8 mouse cellular contexts compared by ENCODE assay signal in genomic region chr13:64370173-64370940, GRCm38 (mm10). TPM values are rescaled to one million over a fixed set of nuclear protein-coding genes. Genes with fewer than 3 reads are reported as not detected.
DNase-seq lines count a peak whose midpoint lies in the region; ATAC-seq lines count a peak whose summit lies in the region.

Ctsl (minus strand) TSS chr13:64370890.

- peak within 1 kb of the TSS; percentile 82 for H3K4me3 ChIP-seq in forebrain, embryonic 14.5 days (ENCODE audit: low read depth, low read length)
- peak within 1 kb of the TSS; percentile 87 for H3K4me3 ChIP-seq in neural tube, embryonic 15.5 days (replicated peaks)

- 1% methylated on average over 43 of the region's 43 CpGs for WGBS in forebrain, embryonic 14.5 days
- under 1% methylated on average over 43 of the region's 43 CpGs for WGBS in neural tube, embryonic 15.5 days

- H3K27ac ChIP-seq in forebrain, embryonic 14.5 days (ENCODE audit: low read depth, low read length) = peak within 1 kb of the TSS; percentile 39; the same call in 1 of the 2 replicates
- peak within 1 kb of the TSS; percentile 77 for H3K27ac ChIP-seq in neural tube, embryonic 15.5 days (replicated peaks)

- H3K27me3 ChIP-seq in forebrain, embryonic 14.5 days (replicated peaks; ENCODE audit: control insufficient read depth, insufficient read depth, low read length) = no peaks in the 10 kb centered on the region
- no peaks in the 10 kb centered on the region for H3K27me3 ChIP-seq in neural tube, embryonic 15.5 days (replicated peaks)

- peaks cover 26% of the 10 kb centered on the region for H3K36me3 ChIP-seq in forebrain, embryonic 14.5 days (ENCODE audit: control insufficient read depth, insufficient read depth, low read length)
- peaks cover 23% of the 10 kb centered on the region for H3K36me3 ChIP-seq in neural tube, embryonic 15.5 days

- H3K4me2 ChIP-seq in forebrain, embryonic 14.5 days (ENCODE audit: low read length) = peak within 1 kb of the TSS; percentile 81
- H3K4me2 ChIP-seq in neural tube, embryonic 15.5 days = peak within 1 kb of the TSS; percentile 85

- intact Hi-C loops in heart, postnatal 14 days (cut with DNase I) = loop anchor here (2.0 kb wide), 2 partner anchors 30 to 62 kb away; partner anchors contain the start of gene Cdk20

- DNase-seq in ES-CJ7 (ENCODE audit: low read depth, low spot score) = peak; percentile 93
- DNase-seq in cerebellum, adult 11 months = peak; percentile 94
- DNase-seq in forebrain, embryonic 14.5 days (ENCODE audit: low spot score) = peak; percentile 90
- DNase-seq in heart, postnatal 14 days = peak; percentile 97
- peak; percentile 91 for DNase-seq in layer of hippocampus, adult 11-12 months (ENCODE audit: low spot score)
- DNase-seq in lung, adult 18-20 months = peak; percentile 94 to 96
- DNase-seq in testis, postnatal 14 days (ENCODE audit: low spot score) = peak; percentile 93

- no peaks in the 10 kb centered on the region for H3K9me3 ChIP-seq in forebrain, embryonic 14.5 days (replicated peaks; ENCODE audit: control insufficient read depth, low read length)
- no peaks in the 10 kb centered on the region for H3K9me3 ChIP-seq in neural tube, embryonic 15.5 days (replicated peaks)

- no peaks in the 10 kb centered on the region; the same call in 1 of the 2 replicates for H3K4me1 ChIP-seq in forebrain, embryonic 14.5 days (ENCODE audit: control insufficient read depth, insufficient read depth, low read length)
- peaks cover 18% of the 10 kb centered on the region for H3K4me1 ChIP-seq in neural tube, embryonic 15.5 days

- peak within 1 kb of the TSS; percentile 75 for H3K9ac ChIP-seq in forebrain, embryonic 14.5 days (ENCODE audit: low read length)
- H3K9ac ChIP-seq in neural tube, embryonic 15.5 days (replicated peaks) = peak within 1 kb of the TSS; percentile 78

- peak; percentile 99 for ATAC-seq in forebrain, embryonic 14.5 days
- peak; percentile 99 for ATAC-seq in neural tube, embryonic 15.5 days (ENCODE audit: low FRiP score)

RNA-seq across cellular contexts. Expression of gene Ctsl, which starts in this region (rescaled TPM):
- polyA plus RNA-seq in forebrain, embryonic 14.5 days (2014; fragmentation: Nextera tagmentation; extraction: Ambion mirVana) = 124 and 136 TPM in 2 replicates
- total RNA-seq in heart, postnatal 14 days (2021) = 100 to 1,000 TPM; 260 to 267 TPM
- polyA plus RNA-seq in neural tube, embryonic 15.5 days (2015; fragmentation: Nextera tagmentation; extraction: Ambion mirVana) = 168 and 392 TPM in 2 replicates

Comparison
In these comparisons a context has a peak if more than half of its experiments do, and no peak if none do; other contexts are left out.
1. Peak in every context shown above with its lines: DNase-seq, ATAC-seq, H3K4me3 ChIP-seq and H3K27ac ChIP-seq.